Mouse (Mus musculus) thymus, postnatal 25 days (tissue): ENCODE measurements around the gene Wtap.
"Not testable (repeated sequence)": the region's sequence is repeated elsewhere in the genome, so short reads cannot be mapped to it uniquely, and the experiment has no call there.

ENCODE experiments used
- DNase-seq: peaks from one replicate; pipeline ENCODE4 v3.0.0; 2022

Wtap gene

GRCm38 (mm10) chr17:12994069-12994468 lies at the start of gene Wtap:
Wtap (minus strand) TSS chr17:12994169.
- DNase-seq, result no peak

GRCm38 (mm10) chr17:13036627-13037192 lies 42.7 kb upstream of the Wtap start:
- DNase-seq, result not testable (repeated sequence)

- no peak for DNase-seq
Measured at GRCm38 (mm10) chr17:13013316-13013715, 19.3 kb upstream of the Wtap start.

- peak; percentile 25 for DNase-seq
Measured at GRCm38 (mm10) chr17:13009887-13010286, 15.9 kb upstream of the Wtap start.

- DNase-seq, result no peak
Measured at GRCm38 (mm10) chr17:13008528-13008927, 14.6 kb upstream of the Wtap start.

GRCm38 (mm10) chr17:13007730-13008425 lies 13.9 kb upstream of the Wtap start:
- peak; percentile 98 for DNase-seq

GRCm38 (mm10) chr17:13006984-13007383 lies 13.0 kb upstream of the Wtap start:
- no peak for DNase-seq

GRCm38 (mm10) chr17:13006546-13006945 lies 12.6 kb upstream of the Wtap start, which contains the start of gene Sod2:
Sod2 (plus strand) TSS chr17:13006846.
- not testable (repeated sequence) for DNase-seq

GRCm38 (mm10) chr17:13004436-13004835 lies 10.5 kb upstream of the Wtap start:
- not testable (repeated sequence) for DNase-seq

- DNase-seq, result not testable (repeated sequence)
Measured at GRCm38 (mm10) chr17:13002243-13002642, 8.3 kb upstream of the Wtap start.

- DNase-seq, result no peak
Measured at GRCm38 (mm10) chr17:12999069-12999468, 5.1 kb upstream of the Wtap start.

- DNase-seq, result no peak
Measured at GRCm38 (mm10) chr17:12997890-12998289, 3.9 kb upstream of the Wtap start.

- DNase-seq, result peak; percentile 67
Measured at GRCm38 (mm10) chr17:12996345-12996744, 2.4 kb upstream of the Wtap start.

GRCm38 (mm10) chr17:12992470-12992991 lies 1.4 kb downstream of the Wtap start:
- peak; percentile 93 for DNase-seq

GRCm38 (mm10) chr17:12991635-12992358 lies 2.2 kb downstream of the Wtap start:
- peak; percentile 92 for DNase-seq

GRCm38 (mm10) chr17:12991194-12991634 lies 2.8 kb downstream of the Wtap start:
- DNase-seq, result peak; percentile 48

GRCm38 (mm10) chr17:12990567-12991145 lies 3.3 kb downstream of the Wtap start:
- DNase-seq, result no peak

GRCm38 (mm10) chr17:12988096-12988495 lies 5.9 kb downstream of the Wtap start:
- peak; percentile 34 for DNase-seq

- DNase-seq, result no peak
Measured at GRCm38 (mm10) chr17:12983988-12984387, 10.0 kb downstream of the Wtap start.

GRCm38 (mm10) chr17:12978546-12978945 lies 15.4 kb downstream of the Wtap start:
- no peak for DNase-seq

- no peak for DNase-seq
Measured at GRCm38 (mm10) chr17:12973851-12974250, 20.1 kb downstream of the Wtap start.

- DNase-seq, result no peak
Measured at GRCm38 (mm10) chr17:12967173-12967572, 26.8 kb downstream of the Wtap start.

GRCm38 (mm10) chr17:12963476-12963875 lies 30.5 kb downstream of the Wtap start:
- DNase-seq, result no peak
